Mouse (Mus musculus) erythroblast, embryonic 14.5 days (primary cell): Measurements from ENCODE around the gene Ppp1r37. TPM values are rescaled to one million over a fixed set of nuclear protein-coding genes. Genes with fewer than 3 reads are reported as not detected.

Source experiments
- H3K27me3 ChIP-seq: 2 replicates; pipeline ENCODE4 v1.6.1; 2012; ENCODE audit warnings: inconsistent platforms; ENCODE audit not compliant: control insufficient read depth
- H3K36me3 ChIP-seq: 2 replicates; pipeline ENCODE4 v1.6.1; 2012; ENCODE audit warnings: mild to moderate bottlenecking, inconsistent platforms; ENCODE audit not compliant: control insufficient read depth
- H3K4me1 ChIP-seq: 2 replicates; pipeline ENCODE4 v1.6.1; 2012; ENCODE audit warnings: inconsistent platforms; ENCODE audit not compliant: control insufficient read depth
- H3K4me3 ChIP-seq: replicated peaks from 2 replicates; pipeline ENCODE3; 2012; ENCODE audit warnings: moderate library complexity, mild to moderate bottlenecking, inconsistent platforms
- H3K9me3 ChIP-seq: 2 replicates; pipeline ENCODE4 v1.6.1; 2012; ENCODE audit warnings: low read length, inconsistent platforms, mixed read lengths; ENCODE audit not compliant: control insufficient read depth
- GATA1 ChIP-seq: IDR thresholded peaks from 2 replicates; pipeline ENCODE4 v1.6.1; 2012; ENCODE audit warnings: low read length, inconsistent platforms, mixed read lengths
- TAL1 ChIP-seq: IDR thresholded peaks from 3 replicates; pipeline ENCODE4 v1.6.1; 2012; ENCODE audit warnings: low read length, inconsistent platforms, mixed read lengths
- polyA plus RNA-seq: library from polyadenylated mRNA; stranded (reverse); fragments of >175 nt; gene quantifications from 2 replicates; pipeline ENCODE4 v1.2.3, GENCODE M21; 2012

Ppp1r37 gene
- polyA plus RNA-seq, 1 experiment = 26.4 TPM

DNA sequence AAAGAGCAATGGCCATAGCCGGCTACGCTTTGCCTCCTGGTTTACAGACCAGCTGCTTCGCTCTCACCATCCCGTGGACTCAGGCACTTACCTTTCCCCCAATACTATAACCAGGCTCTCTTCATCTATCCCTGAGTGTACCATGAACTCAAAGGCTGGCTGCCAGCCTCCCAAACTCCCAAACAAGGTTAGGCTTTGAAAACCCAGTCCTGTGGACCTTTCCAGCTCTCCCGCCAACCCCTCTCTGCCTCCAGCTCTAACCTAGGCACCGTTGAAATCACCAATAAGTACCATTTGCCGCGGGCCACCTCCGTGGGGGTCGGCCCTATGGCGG lies 1.5 kb downstream of the Ppp1r37 start:
- H3K9me3 ChIP-seq = peaks cover 7% of the 10 kb centered on the region
- no peaks in the 10 kb centered on the region for H3K27me3 ChIP-seq
- H3K4me1 ChIP-seq = peaks cover 87% of the 10 kb centered on the region
- H3K36me3 ChIP-seq = peaks cover 74% of the 10 kb centered on the region
- peak overlapping the region; percentile 90 for H3K4me3 ChIP-seq
- TF ChIP-seq GATA1 (no peak), TAL1 (no peak)

- Histone ChIP-seq H3K36me3 (peaks cover 75% of the 10 kb centered on the region), H3K4me3 (peak overlapping the region; percentile 90), H3K27me3 (no peaks in the 10 kb centered on the region), H3K9me3 (peaks cover 7% of the 10 kb centered on the region), H3K4me1 (peaks cover 87% of the 10 kb centered on the region)
- no peak for TF ChIP-seq GATA1
- TF ChIP-seq TAL1 = no peak
These were observed 2.2 kb downstream of the Ppp1r37 start for GRCm38 (mm10) chr7:19560491-19561260.

DNA sequence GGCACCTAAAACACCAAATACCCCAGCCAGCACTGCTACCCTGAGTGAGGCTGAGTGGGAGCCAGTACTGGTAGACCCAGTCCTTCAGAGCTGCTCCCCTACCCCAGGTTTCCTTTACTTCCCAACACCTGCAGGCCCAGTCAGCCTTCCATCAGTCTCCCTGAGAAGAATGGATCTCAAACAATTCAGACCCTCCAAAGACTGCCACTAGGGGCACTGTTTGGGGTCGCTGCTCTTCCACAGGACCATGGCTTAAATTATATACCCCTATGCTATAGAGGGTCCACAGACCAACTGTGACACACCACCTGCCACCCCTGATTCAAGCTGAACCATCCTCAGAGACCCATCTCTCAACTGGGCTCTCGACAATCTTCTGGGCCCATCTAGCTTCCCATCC lies 3.9 kb downstream of the Ppp1r37 start:
- H3K4me3 ChIP-seq = peak overlapping the region; percentile 90
- peaks cover 75% of the 10 kb centered on the region for H3K36me3 ChIP-seq
- TF ChIP-seq TAL1 = no peak
- TF ChIP-seq GATA1 = no peak
- peaks cover 81% of the 10 kb centered on the region for H3K4me1 ChIP-seq
- no peaks in the 10 kb centered on the region for H3K9me3 ChIP-seq
- no peaks in the 10 kb centered on the region for H3K27me3 ChIP-seq

GRCm38 (mm10) chr7:19557982-19558900 lies 4.6 kb downstream of the Ppp1r37 start:
- Histone ChIP-seq H3K36me3 (peaks cover 76% of the 10 kb centered on the region), H3K4me1 (peaks cover 81% of the 10 kb centered on the region)

GRCm38 (mm10) chr7:19557086-19557485 lies 5.8 kb downstream of the Ppp1r37 start:
- Histone ChIP-seq H3K4me1 (peaks cover 82% of the 10 kb centered on the region), H3K4me3 (no peak overlapping the region), H3K36me3 (peaks cover 88% of the 10 kb centered on the region), H3K27me3 (no peaks in the 10 kb centered on the region), H3K9me3 (no peaks in the 10 kb centered on the region)
- no peak for TF ChIP-seq TAL1
- TF ChIP-seq GATA1 = no peak

More at GRCm38 (mm10) chr7:19557982-19558900, 4.6 kb downstream of the Ppp1r37 start:
- H3K27me3 ChIP-seq = no peaks in the 10 kb centered on the region
- TF ChIP-seq GATA1 (no peak), TAL1 (no peak)
- peak overlapping the region; percentile 90 for H3K4me3 ChIP-seq
- H3K9me3 ChIP-seq = no peaks in the 10 kb centered on the region

- H3K27me3 ChIP-seq = no peaks in the 10 kb centered on the region
- peaks cover 70% of the 10 kb centered on the region for H3K4me1 ChIP-seq
- no peak for TF ChIP-seq TAL1
- TF ChIP-seq GATA1 = no peak
- H3K9me3 ChIP-seq = no peaks in the 10 kb centered on the region
- no peak overlapping the region for H3K4me3 ChIP-seq
- H3K36me3 ChIP-seq = peaks cover 99% of the 10 kb centered on the region
These were observed 8.7 kb downstream of the Ppp1r37 start for GRCm38 (mm10) chr7:19554168-19554567.

GRCm38 (mm10) chr7:19552443-19552842 lies 10.4 kb downstream of the Ppp1r37 start:
- H3K27me3 ChIP-seq = no peaks in the 10 kb centered on the region
- no peaks in the 10 kb centered on the region for H3K9me3 ChIP-seq
- peaks cover 99% of the 10 kb centered on the region for H3K36me3 ChIP-seq
- H3K4me1 ChIP-seq = peaks cover 66% of the 10 kb centered on the region
- TF ChIP-seq TAL1 = no peak
- TF ChIP-seq GATA1 = no peak
- no peak overlapping the region for H3K4me3 ChIP-seq

DNA sequence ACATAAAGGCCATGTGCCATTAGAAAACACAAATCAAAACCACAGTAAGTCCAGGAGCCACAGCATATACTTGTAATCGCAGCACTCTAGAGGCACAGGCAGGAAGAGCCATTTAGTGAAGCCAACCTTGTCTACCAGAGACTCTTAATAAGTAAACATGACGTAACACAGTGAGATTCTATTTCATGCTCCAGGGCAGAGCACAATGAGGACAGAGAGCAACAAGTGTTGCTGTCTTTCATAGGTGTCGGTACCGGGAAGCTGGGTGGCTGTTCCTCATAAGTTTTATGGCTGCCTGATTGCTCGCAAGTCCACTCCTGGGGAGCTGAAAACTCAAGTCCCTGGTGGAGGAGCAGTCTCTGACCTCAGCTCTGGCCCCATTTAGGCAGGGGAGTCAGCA lies 11.2 kb downstream of the Ppp1r37 start:
- peaks cover 99% of the 10 kb centered on the region for H3K36me3 ChIP-seq
- no peak overlapping the region for H3K4me3 ChIP-seq
- TF ChIP-seq GATA1 (no peak), TAL1 (no peak)
- H3K27me3 ChIP-seq = no peaks in the 10 kb centered on the region
- peaks cover 62% of the 10 kb centered on the region for H3K4me1 ChIP-seq
- no peaks in the 10 kb centered on the region for H3K9me3 ChIP-seq

GRCm38 (mm10) chr7:19549394-19549793 lies 13.5 kb downstream of the Ppp1r37 start:
- peaks cover 60% of the 10 kb centered on the region for H3K4me1 ChIP-seq
- H3K4me3 ChIP-seq = no peak overlapping the region
- no peak for TF ChIP-seq GATA1
- TF ChIP-seq TAL1 = no peak
- H3K36me3 ChIP-seq = peaks cover 95% of the 10 kb centered on the region
- no peaks in the 10 kb centered on the region for H3K27me3 ChIP-seq
- no peaks in the 10 kb centered on the region for H3K9me3 ChIP-seq
